Mouse (Mus musculus): ENCODE data around the gene Tulp1. TPM values are rescaled to one million over a fixed set of nuclear protein-coding genes. Genes with fewer than 3 reads are reported as not detected.
"Not testable (repeated sequence)": the region's sequence is repeated elsewhere in the genome, so short reads cannot be mapped to it uniquely, and the experiment has no call there.

The Tulp1 gene
- total and polyA plus RNA-seq, 3 experiments, result not detected

- Histone ChIP-seq H3K9ac (ENCODE audit: low read depth, low read length) (no peak overlapping the region), H3K4me1 (ENCODE audit: control insufficient read depth, insufficient read depth, low read length) (peaks cover 4% of the 10 kb centered on the region; the same call in 1 of the 2 replicates), H3K79me2 (replicated peaks; ENCODE audit: control insufficient read depth, insufficient read depth, low read length) (no peaks in the 10 kb centered on the region), H3K4me3 (no peak overlapping the region), H3K27me3 (ENCODE audit: control insufficient read depth, insufficient read depth, low read length) (no peaks in the 10 kb centered on the region), H3K27ac (no peak overlapping the region), H3K36me3 (ENCODE audit: control insufficient read depth, insufficient read depth, low read length) (no peaks in the 10 kb centered on the region)
- intact Hi-C loops (cut with DNase I), result loop anchor here (2.0 kb wide), 3 partner anchors 26 to 78 kb away; no protein-coding TSS in a partner anchor
- 96% methylated on average over 7 of the region's 7 CpGs for WGBS
- TF ChIP-seq POLR2A (IDR thresholded peaks at IDR 0.05; ENCODE audit: insufficient read depth, low read depth, low read length) (no peak), CTCF (IDR thresholded peaks at IDR 0.05) (no peak), EP300 (IDR thresholded peaks at IDR 0.05; ENCODE audit: insufficient read depth, low read depth, low read length) (no peak)
- no peak for DNase-seq
These were observed 41.4 kb upstream of the Tulp1 start for GRCm38 (mm10) chr17:28406471-28406870.

GRCm38 (mm10) chr17:28404745-28405144 is 39.7 kb upstream of the Tulp1 start:
- H3K27me3 ChIP-seq (ENCODE audit: control insufficient read depth, insufficient read depth, low read length); DNase-seq; H3K4me3 ChIP-seq; H3K79me2 ChIP-seq (replicated peaks; ENCODE audit: control insufficient read depth, insufficient read depth, low read length); H3K36me3 ChIP-seq (ENCODE audit: control insufficient read depth, insufficient read depth, low read length); H3K27ac ChIP-seq; H3K4me1 ChIP-seq (ENCODE audit: control insufficient read depth, insufficient read depth, low read length); H3K9ac ChIP-seq (ENCODE audit: low read depth, low read length); intact Hi-C loops (cut with DNase I): not testable (repeated sequence)
- WGBS, result 97% methylated on average over 2 of the region's 2 CpGs

DNA sequence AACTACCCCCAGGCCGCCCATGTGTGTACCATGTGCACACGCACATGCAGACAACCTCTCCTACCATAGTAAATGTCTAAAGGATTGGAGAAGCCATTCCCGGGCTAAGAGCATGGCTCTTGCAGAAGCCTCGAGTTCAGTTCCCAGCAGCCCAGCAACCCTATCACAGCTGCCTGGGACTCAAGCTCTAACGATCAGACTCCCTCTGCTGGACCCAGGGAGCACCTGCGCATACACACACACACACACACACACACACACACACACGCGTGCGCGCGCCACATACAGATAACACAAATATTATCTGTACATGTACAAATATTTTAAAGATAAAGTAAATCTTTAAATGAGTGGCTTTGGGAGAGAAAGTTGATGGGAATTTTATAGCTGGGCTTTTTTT is 39.3 kb upstream of the Tulp1 start:
- WGBS, result 97% methylated on average over 11 of the region's 11 CpGs

GRCm38 (mm10) chr17:28394994-28395393 is 30.0 kb upstream of the Tulp1 start:
- TF ChIP-seq POLR2A (IDR thresholded peaks at IDR 0.05; ENCODE audit: insufficient read depth, low read depth, low read length) (no peak), CTCF (IDR thresholded peaks at IDR 0.05) (no peak), EP300 (IDR thresholded peaks at IDR 0.05; ENCODE audit: insufficient read depth, low read depth, low read length) (no peak)
- H3K9ac ChIP-seq (ENCODE audit: low read depth, low read length), result no peak overlapping the region
- WGBS, result 71% methylated on average over 7 of the region's 7 CpGs
- intact Hi-C loops (cut with DNase I), result no loop called here
- H3K4me3 ChIP-seq, result no peak overlapping the region
- no peak overlapping the region for H3K27ac ChIP-seq
- no peak for DNase-seq
- H3K79me2 ChIP-seq (replicated peaks; ENCODE audit: control insufficient read depth, insufficient read depth, low read length), result no peaks in the 10 kb centered on the region
- no peaks in the 10 kb centered on the region for H3K27me3 ChIP-seq (ENCODE audit: control insufficient read depth, insufficient read depth, low read length)
- H3K36me3 ChIP-seq (ENCODE audit: control insufficient read depth, insufficient read depth, low read length), result no peaks in the 10 kb centered on the region
- H3K4me1 ChIP-seq (ENCODE audit: control insufficient read depth, insufficient read depth, low read length), result no peaks in the 10 kb centered on the region

More for the DNA sequence above, 39.3 kb upstream of the Tulp1 start:
- TF ChIP-seq POLR2A (IDR thresholded peaks at IDR 0.05; ENCODE audit: insufficient read depth, low read depth, low read length) (no peak), EP300 (IDR thresholded peaks at IDR 0.05; ENCODE audit: insufficient read depth, low read depth, low read length) (no peak), CTCF (IDR thresholded peaks at IDR 0.05) (no peak)
- H3K27ac ChIP-seq, result no peak overlapping the region
- H3K27me3 ChIP-seq (ENCODE audit: control insufficient read depth, insufficient read depth, low read length), result no peaks in the 10 kb centered on the region
- intact Hi-C loops (cut with DNase I), result no loop called here
- no peaks in the 10 kb centered on the region for H3K36me3 ChIP-seq (ENCODE audit: control insufficient read depth, insufficient read depth, low read length)
- H3K4me3 ChIP-seq, result no peak overlapping the region
- H3K4me1 ChIP-seq (ENCODE audit: control insufficient read depth, insufficient read depth, low read length), result peaks cover 2% of the 10 kb centered on the region; the same call in 1 of the 2 replicates
- DNase-seq, result no peak
- H3K79me2 ChIP-seq (replicated peaks; ENCODE audit: control insufficient read depth, insufficient read depth, low read length), result no peaks in the 10 kb centered on the region
- no peak overlapping the region for H3K9ac ChIP-seq (ENCODE audit: low read depth, low read length)

DNA sequence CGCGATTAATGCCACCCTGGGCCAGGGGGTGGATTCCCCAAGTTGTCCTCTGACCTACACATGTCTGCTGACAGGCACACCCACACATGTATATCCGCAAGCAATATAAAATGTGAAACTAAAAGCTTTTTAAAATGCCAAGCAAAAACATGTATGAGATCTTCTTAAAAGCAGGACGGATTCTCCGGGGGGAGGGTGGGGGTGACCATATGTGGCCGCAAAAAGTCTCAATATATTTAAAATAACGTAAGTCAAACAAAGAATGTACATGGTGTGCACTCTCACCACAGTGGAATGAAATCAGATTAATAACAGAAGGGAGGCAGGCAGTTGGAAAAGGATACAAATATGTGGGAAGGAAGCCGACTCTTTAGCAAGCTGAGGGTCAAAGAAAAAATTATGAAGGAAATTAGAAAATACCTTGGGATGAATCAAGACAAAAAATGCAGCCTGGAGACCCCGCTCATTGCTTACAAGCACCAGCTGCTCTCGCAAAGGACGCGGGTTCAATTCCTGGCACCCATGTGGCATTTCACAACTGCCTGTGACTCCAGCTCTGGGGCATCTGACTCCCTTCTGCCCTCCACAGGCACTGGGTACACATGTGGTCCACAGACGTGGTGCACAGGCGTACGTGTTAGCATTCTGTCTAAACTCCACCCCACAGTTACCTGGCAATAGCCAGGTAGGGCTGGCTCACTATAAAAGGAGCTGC is 29.2 kb upstream of the Tulp1 start:
- Histone ChIP-seq H3K4me1 (ENCODE audit: control insufficient read depth, insufficient read depth, low read length) (no peaks in the 10 kb centered on the region), H3K27me3 (ENCODE audit: control insufficient read depth, insufficient read depth, low read length) (no peaks in the 10 kb centered on the region), H3K36me3 (ENCODE audit: control insufficient read depth, insufficient read depth, low read length) (no peaks in the 10 kb centered on the region), H3K9ac (ENCODE audit: low read depth, low read length) (no peak overlapping the region), H3K4me3 (no peak overlapping the region), H3K27ac (no peak overlapping the region), H3K79me2 (replicated peaks; ENCODE audit: control insufficient read depth, insufficient read depth, low read length) (no peaks in the 10 kb centered on the region)
- intact Hi-C loops (cut with DNase I), result no loop called here
- WGBS, result 83% methylated on average over 15 of the region's 15 CpGs
- no peak for DNase-seq
- TF ChIP-seq POLR2A (IDR thresholded peaks at IDR 0.05; ENCODE audit: insufficient read depth, low read depth, low read length), result no peak
- no peak for TF ChIP-seq EP300 (IDR thresholded peaks at IDR 0.05; ENCODE audit: insufficient read depth, low read depth, low read length)
- TF ChIP-seq CTCF (IDR thresholded peaks at IDR 0.05), result no peak

DNA sequence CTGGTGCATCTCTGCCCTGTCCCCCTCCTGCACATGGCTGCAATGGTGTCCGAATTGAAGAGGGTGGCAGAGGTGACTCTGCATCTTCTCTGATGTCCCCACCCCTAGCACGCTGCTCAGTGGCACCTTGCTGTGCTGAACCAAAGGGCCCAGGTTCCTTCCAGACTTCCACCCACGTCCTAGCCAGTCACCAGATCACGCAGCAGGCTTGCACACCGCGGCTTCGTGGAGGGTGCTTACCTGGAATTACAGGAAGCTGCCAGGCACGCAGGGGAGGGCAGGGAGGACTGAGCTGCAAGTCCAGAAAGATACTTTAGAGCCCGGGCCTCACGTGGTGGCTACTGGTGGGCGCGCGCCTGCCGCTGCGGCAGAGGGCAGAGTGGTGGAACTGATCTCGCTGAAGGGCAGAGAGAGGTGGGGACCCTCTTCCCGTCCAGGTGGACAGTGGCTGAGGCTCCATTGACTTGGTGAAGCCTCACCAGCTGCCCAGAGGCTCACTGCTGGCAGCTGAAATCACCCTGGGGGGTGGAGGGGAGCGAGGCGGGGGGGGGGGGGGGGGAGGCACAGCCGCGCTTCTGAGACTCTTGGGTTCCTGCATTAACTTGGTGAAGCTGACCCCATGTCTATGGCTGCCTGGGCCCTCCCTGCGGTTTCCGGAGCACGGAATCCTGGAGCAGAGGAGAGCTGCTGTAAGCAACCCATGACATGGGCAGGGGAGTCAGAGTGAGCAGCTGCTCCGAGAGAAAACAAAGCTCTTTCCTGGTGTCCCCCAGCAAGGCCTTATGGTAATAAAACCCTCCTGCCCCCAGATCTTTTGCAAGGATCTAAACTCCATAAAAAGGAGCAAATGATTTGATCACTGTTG is 26.8 kb upstream of the Tulp1 start:
- TF ChIP-seq POLR2A (IDR thresholded peaks at IDR 0.05; ENCODE audit: insufficient read depth, low read depth, low read length) (no peak), EP300 (IDR thresholded peaks at IDR 0.05; ENCODE audit: insufficient read depth, low read depth, low read length) (no peak), CTCF (IDR thresholded peaks at IDR 0.05) (no peak)
- Histone ChIP-seq H3K4me1 (ENCODE audit: control insufficient read depth, insufficient read depth, low read length) (no peaks in the 10 kb centered on the region), H3K27me3 (ENCODE audit: control insufficient read depth, insufficient read depth, low read length) (no peaks in the 10 kb centered on the region), H3K27ac (no peak overlapping the region), H3K9ac (ENCODE audit: low read depth, low read length) (no peak overlapping the region), H3K79me2 (replicated peaks; ENCODE audit: control insufficient read depth, insufficient read depth, low read length) (no peaks in the 10 kb centered on the region), H3K4me3 (no peak overlapping the region), H3K36me3 (ENCODE audit: control insufficient read depth, insufficient read depth, low read length) (no peaks in the 10 kb centered on the region)
- 19% methylated on average over 21 of the region's 25 CpGs for WGBS
- intact Hi-C loops (cut with DNase I), result no loop called here
- DNase-seq, result no peak

All from heart, adult 2 months (tissue).